Mouse (Mus musculus) forebrain, embryonic 16.5 days (tissue): ENCODE results near the gene Tns1. TPM values are rescaled to one million over a fixed set of nuclear protein-coding genes. Genes with fewer than 3 reads are reported as not detected.
A peak's percentile ranks its signal among the peaks of the same experiment; 100 is the strongest.

Source experiments
- ATAC-seq: fragments of 200-750 bp; cut with Nextera tagmentation; 2 replicates; pipeline ENCODE4 v1.8.0; 2017; ENCODE audit warnings: mild to moderate bottlenecking, moderate library complexity
- H3K27ac ChIP-seq: fragments of 300-500 bp; sonication (generic); 2 replicates; pipeline ENCODE4 v1.5.1; 2014; ENCODE audit warnings: low read length, control low read depth
- H3K27me3 ChIP-seq: fragments of 300-500 bp; sonication (generic); replicated peaks from 2 replicates; pipeline ENCODE4 v1.6.1; 2014; ENCODE audit warnings: low read length; ENCODE audit not compliant: control insufficient read depth, insufficient read depth
- H3K36me3 ChIP-seq: fragments of 300-500 bp; sonication (generic); 2 replicates; pipeline ENCODE4 v1.6.1; 2014; ENCODE audit not compliant: control insufficient read depth, insufficient read depth
- H3K4me1 ChIP-seq: fragments of 300-500 bp; sonication (generic); replicated peaks from 2 replicates; pipeline ENCODE4 v1.6.1; 2014; ENCODE audit warnings: low read length; ENCODE audit not compliant: control insufficient read depth, insufficient read depth
- H3K4me2 ChIP-seq: fragments of 300-500 bp; sonication (generic); 2 replicates; pipeline ENCODE4 v1.6.1; 2014; ENCODE audit warnings: mild to moderate bottlenecking, low read length, control low read depth
- H3K4me3 ChIP-seq: fragments of 300-500 bp; sonication (generic); replicated peaks from 2 replicates; pipeline ENCODE4 v1.5.1; 2014; ENCODE audit warnings: mild to moderate bottlenecking, low read length, control low read depth
- H3K9ac ChIP-seq: fragments of 300-500 bp; sonication (generic); replicated peaks from 2 replicates; pipeline ENCODE4 v1.6.1; 2014; ENCODE audit warnings: low read depth, low read length, control low read depth
- H3K9me3 ChIP-seq: fragments of 300-500 bp; sonication (generic); 2 replicates; pipeline ENCODE4 v1.6.1; 2016; ENCODE audit warnings: low read length; ENCODE audit not compliant: control insufficient read depth
- WGBS: fragments of 180-500 bp; shearing (Covaris S2); extraction: QIAGEN DNeasy Blood & Tissue Kit; methylation state at CpG from one replicate; pipeline ENCODE4 v1.1.7; 2014; 5-methylcytosine and 5-hydroxymethylcytosine counted together
- polyA plus RNA-seq: library from polyadenylated mRNA; unstranded; fragments of >200 nt; fragmentation: Nextera tagmentation; extraction: Ambion mirVana; gene quantifications from 2 replicates; pipeline ENCODE4 v1.2.1, GENCODE M21; 2015

Gene Tns1
- polyA plus RNA-seq, 1 experiment from 2014 or later: 10.7 TPM

DNA sequence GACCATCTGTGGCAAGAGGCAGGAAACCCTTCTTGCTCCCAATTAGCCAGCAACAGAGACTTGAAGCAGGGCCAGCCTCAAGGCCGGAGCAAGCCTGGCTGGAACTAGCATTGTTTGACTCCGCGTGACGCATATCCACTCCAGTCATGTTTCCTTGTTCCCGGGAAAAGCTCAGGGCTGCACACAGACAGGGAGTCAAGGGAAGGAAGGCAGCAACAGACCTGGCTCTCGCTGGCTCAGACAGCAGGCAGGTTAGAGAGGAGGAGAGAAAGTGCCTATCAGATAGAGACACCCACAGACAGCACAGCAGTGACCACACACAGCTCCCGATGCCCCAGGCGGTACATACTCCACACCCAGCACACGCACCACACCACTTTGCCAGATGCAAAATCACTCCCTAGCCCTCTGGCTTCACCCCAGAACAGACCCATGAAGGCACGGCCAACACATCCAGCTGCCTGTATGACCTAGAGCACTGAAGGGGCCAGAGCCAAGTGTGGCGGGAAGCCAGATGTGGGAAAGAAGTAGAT is 96.6 kb downstream of the Tns1 start:
- 38% methylated on average over 11 of the region's 11 CpGs for WGBS
- Histone ChIP-seq H3K4me1 (peaks cover 19% of the 10 kb centered on the region), H3K36me3 (no peaks in the 10 kb centered on the region), H3K27ac (no peak overlapping the region), H3K27me3 (no peaks in the 10 kb centered on the region), H3K4me3 (no peak overlapping the region), H3K9ac (no peak overlapping the region; the same call in 1 of the 2 replicates), H3K4me2 (no peak overlapping the region), H3K9me3 (no peaks in the 10 kb centered on the region)
- 0 out of 2 replicates have a peak, but pooled peaks have one; percentile 13 for ATAC-seq

DNA sequence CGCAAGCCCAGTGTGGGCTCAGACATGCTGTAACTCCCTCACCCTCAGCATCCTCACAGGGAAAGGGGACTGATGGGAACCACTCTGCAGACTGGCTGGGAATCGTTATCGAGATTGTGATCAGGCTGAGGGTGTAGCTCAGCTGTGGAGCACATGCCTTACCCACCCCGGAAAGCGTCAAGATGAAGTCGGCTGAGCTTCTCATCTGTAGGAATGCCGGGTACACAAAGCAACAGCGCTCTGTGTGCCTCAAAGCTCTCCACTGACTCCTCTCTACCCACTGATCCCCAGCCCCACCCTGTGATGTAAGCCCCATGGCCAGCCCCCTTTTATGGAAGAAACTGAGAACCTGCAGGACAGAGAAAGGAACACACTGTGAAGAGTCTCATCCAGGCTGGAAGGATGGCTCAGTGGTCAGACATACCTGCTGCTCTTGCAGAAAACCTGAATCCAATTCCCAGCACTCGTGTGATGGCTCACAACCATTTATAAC is 97.5 kb downstream of the Tns1 start:
- WGBS: 76% methylated on average over 9 of the region's 9 CpGs
- Histone ChIP-seq H3K9ac (no peak overlapping the region), H3K27ac (no peak overlapping the region), H3K4me2 (no peak overlapping the region), H3K27me3 (no peaks in the 10 kb centered on the region), H3K9me3 (no peaks in the 10 kb centered on the region), H3K4me1 (peaks cover 19% of the 10 kb centered on the region), H3K4me3 (no peak overlapping the region), H3K36me3 (no peaks in the 10 kb centered on the region)
- no peak for ATAC-seq

DNA sequence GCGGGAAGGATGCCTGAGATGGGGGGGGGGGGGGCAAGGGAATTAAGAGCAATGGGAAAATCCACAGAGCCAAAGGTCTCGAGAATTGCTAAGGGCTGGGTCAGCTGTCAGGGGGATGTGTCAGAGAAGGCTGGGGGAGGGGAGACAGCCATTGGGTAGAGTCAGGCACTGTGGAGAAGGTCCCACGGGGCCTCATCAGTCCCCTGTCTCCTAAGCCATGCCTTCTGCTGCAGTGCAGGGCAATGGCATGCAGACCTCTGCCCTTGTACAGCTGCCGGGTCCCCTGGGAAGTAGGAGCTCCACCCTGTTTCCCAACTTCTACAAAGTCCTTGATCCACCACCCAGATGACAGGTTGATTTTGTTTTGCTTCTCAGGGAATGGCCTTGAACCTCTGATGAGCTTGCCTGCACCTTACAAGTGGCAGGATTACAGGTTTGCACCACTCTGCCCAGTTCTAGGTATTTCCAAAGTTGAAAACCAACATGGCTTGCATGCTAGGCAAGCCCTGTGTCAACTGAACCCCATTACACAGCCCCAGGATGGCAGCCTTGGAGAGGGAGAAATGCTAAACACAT is 98.5 kb downstream of the Tns1 start:
- 66% methylated on average over 4 of the region's 4 CpGs for WGBS
- H3K9me3 ChIP-seq: no peaks in the 10 kb centered on the region
- peaks cover 10% of the 10 kb centered on the region for H3K4me1 ChIP-seq
- H3K9ac ChIP-seq: no peak overlapping the region
- H3K4me3 ChIP-seq: no peak overlapping the region
- H3K27ac ChIP-seq: no peak overlapping the region
- no peaks in the 10 kb centered on the region for H3K27me3 ChIP-seq
- ATAC-seq: no peak
- no peaks in the 10 kb centered on the region for H3K36me3 ChIP-seq
- no peak overlapping the region for H3K4me2 ChIP-seq

DNA sequence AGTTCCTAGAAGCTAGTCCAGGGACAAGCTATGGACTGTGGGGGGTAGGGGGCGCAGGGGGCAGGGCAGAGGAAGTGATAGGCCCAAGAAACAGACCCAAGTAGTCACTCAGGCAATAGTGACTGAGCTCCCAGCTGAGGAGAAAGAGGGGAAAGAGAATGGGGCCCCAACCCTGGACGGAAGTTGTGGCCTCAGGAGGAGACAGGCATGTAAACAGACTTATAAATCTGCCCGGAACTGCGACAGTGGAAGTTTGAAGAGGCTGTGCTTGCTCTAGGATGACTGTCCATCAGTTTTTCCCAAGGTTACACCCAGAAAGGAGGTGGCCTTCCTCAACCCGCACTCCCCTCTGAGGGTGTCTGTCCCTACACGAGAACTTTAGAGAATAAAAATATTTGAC is 99.0 kb downstream of the Tns1 start:
- H3K4me1 ChIP-seq: peaks cover 7% of the 10 kb centered on the region
- H3K36me3 ChIP-seq: no peaks in the 10 kb centered on the region
- ATAC-seq: no peak
- no peak overlapping the region for H3K4me3 ChIP-seq
- no peak overlapping the region for H3K4me2 ChIP-seq
- no peak overlapping the region for H3K27ac ChIP-seq
- H3K9ac ChIP-seq: no peak overlapping the region
- H3K9me3 ChIP-seq: no peaks in the 10 kb centered on the region
- 63% methylated on average over 6 of the region's 6 CpGs for WGBS
- no peaks in the 10 kb centered on the region for H3K27me3 ChIP-seq

DNA sequence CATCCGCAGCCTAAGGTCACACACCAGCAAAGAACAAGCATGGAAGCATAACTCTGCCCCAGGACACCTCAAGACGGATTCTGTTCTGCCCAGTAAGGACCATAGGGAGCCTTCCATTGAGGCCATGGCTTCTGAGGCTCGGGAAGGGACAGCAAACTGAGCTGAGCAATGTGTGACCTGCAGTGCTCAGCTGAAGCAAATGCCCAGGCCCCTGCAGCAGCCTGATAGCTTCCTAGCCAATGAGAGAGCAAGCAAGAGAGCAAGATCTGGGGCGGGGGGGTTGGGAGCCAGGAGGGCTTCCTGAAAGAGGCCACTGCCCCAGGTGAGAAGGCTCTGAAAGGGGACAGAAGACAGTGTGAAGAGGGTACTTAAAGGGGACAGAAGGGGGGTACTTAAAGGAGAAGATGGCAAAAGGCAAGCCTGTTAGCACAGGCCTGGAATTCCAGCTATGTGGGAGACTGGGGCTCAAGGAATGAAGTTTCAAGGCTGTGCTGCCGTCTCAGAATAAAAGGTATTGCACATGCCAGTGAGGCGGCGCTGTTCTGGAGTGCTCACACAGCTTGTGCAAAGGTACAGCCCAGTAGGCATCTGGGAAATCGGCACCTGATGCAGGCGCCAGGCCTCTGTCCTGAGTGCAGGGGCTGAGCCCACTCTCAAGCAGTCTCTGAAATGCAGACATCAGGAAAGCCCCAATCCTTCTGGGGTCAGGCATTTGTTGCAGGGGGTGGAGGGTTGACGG is 99.6 kb downstream of the Tns1 start:
- Histone ChIP-seq H3K27me3 (no peaks in the 10 kb centered on the region), H3K4me3 (no peak overlapping the region), H3K9ac (no peak overlapping the region), H3K4me2 (no peak overlapping the region), H3K4me1 (peaks cover 7% of the 10 kb centered on the region), H3K27ac (no peak overlapping the region), H3K9me3 (no peaks in the 10 kb centered on the region), H3K36me3 (no peaks in the 10 kb centered on the region)
- WGBS: 57% methylated on average over 10 of the region's 10 CpGs
- ATAC-seq: no peak

DNA sequence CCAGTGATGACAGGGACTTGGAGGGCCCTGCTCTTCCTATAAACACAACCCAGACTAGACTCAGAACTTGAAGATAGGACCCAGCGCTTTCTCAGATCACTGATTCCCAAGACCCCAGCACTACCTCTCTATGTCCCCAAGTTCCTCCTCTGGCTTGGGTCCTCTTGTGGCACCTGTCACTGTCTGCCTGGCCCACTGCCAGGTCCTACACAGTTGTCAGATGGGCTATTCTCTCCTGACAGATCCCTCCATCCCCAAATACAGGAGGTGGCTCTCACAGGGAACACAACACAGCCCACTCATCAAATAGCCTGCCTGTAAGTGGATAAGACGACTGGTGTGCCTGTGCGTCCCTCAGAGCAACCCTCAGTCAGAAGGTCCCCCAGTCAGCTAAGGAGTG is 101.3 kb downstream of the Tns1 start:
- no peak for ATAC-seq
- 77% methylated on average over 3 of the region's 3 CpGs for WGBS
- no peak overlapping the region for H3K4me2 ChIP-seq
- H3K27ac ChIP-seq: no peak overlapping the region
- no peak overlapping the region for H3K4me3 ChIP-seq
- H3K9ac ChIP-seq: no peak overlapping the region
- H3K4me1 ChIP-seq: peaks cover 7% of the 10 kb centered on the region
- no peaks in the 10 kb centered on the region for H3K36me3 ChIP-seq
- no peaks in the 10 kb centered on the region for H3K9me3 ChIP-seq
- no peaks in the 10 kb centered on the region for H3K27me3 ChIP-seq

DNA sequence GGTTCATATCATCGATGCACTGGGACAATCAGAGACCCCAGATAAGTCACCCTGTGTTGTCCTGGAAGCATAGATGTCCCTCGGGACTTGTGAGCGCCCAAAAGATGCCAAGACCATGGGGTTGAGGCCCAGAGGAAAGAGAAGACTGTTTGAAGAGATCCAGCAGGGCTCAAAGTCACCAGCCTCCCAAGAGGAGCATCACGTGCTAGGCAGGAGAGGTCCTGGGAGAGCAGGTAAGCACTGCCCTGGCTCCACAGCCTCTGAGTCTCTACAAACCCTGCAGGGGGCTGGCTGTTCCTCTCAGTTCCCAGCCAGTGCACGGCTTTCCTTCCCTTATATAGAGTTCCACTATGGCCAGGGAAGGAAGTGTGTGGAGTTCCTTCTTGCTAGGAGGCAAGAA is 101.7 kb downstream of the Tns1 start:
- Histone ChIP-seq H3K27ac (no peak overlapping the region), H3K4me1 (peaks cover 3% of the 10 kb centered on the region), H3K9me3 (no peaks in the 10 kb centered on the region), H3K4me3 (no peak overlapping the region), H3K9ac (no peak overlapping the region), H3K4me2 (no peak overlapping the region), H3K27me3 (no peaks in the 10 kb centered on the region), H3K36me3 (no peaks in the 10 kb centered on the region)
- WGBS: 77% methylated on average over 5 of the region's 5 CpGs
- ATAC-seq: no peak

DNA sequence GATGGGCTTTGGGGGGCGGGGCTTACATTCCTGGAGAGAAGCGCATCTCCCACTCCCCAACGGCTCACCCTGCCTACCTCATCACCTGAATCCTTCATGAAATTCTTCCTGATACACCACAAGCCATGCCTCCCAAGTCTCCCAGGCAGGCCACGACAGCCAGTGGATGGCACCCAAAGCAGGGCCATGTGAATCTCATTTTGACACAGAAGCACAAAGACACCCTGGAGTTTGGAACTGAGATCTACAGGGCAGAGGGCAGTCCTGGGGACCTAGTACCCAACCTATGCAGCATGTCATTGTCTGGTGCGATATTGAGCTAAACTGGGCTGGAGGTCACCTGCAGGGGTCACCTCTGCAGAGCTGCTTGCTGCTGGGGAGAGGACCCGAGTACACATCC is 104.0 kb downstream of the Tns1 start:
- no peak overlapping the region for H3K4me3 ChIP-seq
- H3K27me3 ChIP-seq: no peaks in the 10 kb centered on the region
- no peaks in the 10 kb centered on the region for H3K36me3 ChIP-seq
- no peaks in the 10 kb centered on the region for H3K4me1 ChIP-seq
- H3K4me2 ChIP-seq: no peak overlapping the region
- no peak overlapping the region for H3K27ac ChIP-seq
- no peak overlapping the region for H3K9ac ChIP-seq
- ATAC-seq: no peak
- 80% methylated on average over 6 of the region's 6 CpGs for WGBS
- no peaks in the 10 kb centered on the region for H3K9me3 ChIP-seq

DNA sequence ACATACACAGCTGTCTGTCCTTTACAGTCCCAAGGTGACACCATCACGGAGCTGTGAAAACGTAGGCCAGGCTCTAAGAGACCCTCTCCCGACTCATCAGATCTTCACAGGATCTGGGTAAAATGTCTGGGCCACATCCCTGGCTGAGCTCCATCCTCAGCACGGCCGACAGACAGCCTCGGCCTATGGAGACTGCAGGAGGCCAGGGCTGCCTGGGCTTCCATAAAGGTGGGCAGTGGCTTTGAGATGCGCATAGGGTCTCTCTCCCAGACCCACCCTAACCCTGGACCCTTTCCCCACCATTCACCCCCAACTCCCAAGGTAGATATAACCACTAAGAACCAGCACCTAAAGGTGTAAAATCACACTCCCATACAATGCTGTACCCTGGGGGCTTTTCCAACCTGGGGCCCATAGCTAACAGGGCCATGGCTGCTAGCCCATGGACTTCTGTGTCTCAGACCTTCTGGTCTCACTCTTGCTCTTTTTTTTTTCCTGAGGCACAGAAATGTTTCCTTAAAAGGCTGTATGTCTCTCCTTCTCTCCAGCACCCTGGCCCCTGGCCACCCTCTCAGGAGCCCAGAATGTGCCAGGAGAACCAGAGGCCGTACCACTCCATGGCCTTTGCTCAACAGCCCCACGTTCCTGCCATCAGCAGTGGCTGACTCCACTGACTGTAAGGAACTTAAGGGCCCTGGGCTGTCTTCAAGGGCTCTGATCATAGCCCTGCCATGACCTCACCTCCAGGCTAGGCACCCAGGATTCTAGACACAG is 106.7 kb downstream of the Tns1 start:
- H3K36me3 ChIP-seq: no peaks in the 10 kb centered on the region
- 85% methylated on average over 9 of the region's 9 CpGs for WGBS
- H3K4me2 ChIP-seq: no peak overlapping the region
- no peaks in the 10 kb centered on the region for H3K27me3 ChIP-seq
- H3K9ac ChIP-seq: no peak overlapping the region
- H3K4me3 ChIP-seq: no peak overlapping the region
- no peak overlapping the region for H3K27ac ChIP-seq
- H3K4me1 ChIP-seq: no peaks in the 10 kb centered on the region
- no peak for ATAC-seq
- no peaks in the 10 kb centered on the region for H3K9me3 ChIP-seq
